Comparison of ENCODE assay signal across 31 mouse cellular contexts in the genomic region with DNA sequence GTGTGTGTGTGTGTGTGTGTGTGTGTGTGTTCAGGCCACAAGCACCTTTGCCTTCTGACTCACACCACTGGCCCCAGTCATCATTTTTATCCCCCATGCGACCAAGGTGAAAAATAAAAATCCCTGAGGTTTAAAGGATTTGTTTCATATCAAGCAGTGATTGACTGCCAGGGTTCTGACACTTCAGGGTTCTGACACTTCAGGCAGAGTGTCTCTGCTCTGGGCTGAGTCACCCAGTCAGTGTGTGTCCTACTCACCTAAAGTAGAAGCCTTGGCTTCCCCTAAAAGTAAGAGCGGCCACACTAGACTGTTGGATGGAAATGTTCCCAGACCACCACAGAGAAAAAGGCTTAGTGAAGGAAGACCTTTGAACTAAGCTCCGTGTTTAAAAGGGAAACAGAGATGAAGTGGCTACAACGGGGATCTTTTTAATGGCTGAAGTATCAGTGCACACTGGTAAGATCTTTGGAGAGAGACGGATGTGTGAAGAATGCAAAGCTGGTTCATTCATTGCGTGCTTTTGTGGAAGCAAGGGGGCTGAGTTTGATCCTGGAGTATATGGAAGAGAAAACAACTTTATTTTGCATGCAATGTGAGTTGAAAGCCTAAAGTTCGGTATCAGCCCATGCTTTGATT. TPM values are rescaled to one million over a fixed set of nuclear protein-coding genes. Genes with fewer than 3 reads are reported as not detected.
DNase-seq lines count a peak whose midpoint lies in the region; ATAC-seq and TF ChIP-seq lines count a peak whose summit lies in the region.
"Had no signal": no experiment of that assay in that cellular context is flagged by ENCODE, and none has a peak within 500 bp of the region (broad histone marks: within the 10 kb centered on the region; RNA-seq: fewer than 3 reads in every experiment).

No protein-coding gene starts in this region.

- no peak overlapping the region for H3K4me2 ChIP-seq in midbrain, embryonic 14.5 days (ENCODE audit: low read length)
- H3K4me2 ChIP-seq in midbrain, embryonic 13.5 days (replicated peaks): no peak overlapping the region
- H3K4me2 ChIP-seq in forebrain, embryonic 12.5 days: no peak overlapping the region
- no peak overlapping the region for H3K4me2 ChIP-seq in forebrain, postnatal 0 days (ENCODE audit: low read depth)
- H3K4me2 ChIP-seq: heart, embryonic 13.5 days; hindbrain, embryonic 15.5 days; kidney, embryonic 15.5 days; limb, embryonic 15.5 days; liver, embryonic 13.5 days; neural tube, embryonic 13.5 days had no signal

- no peaks in the 10 kb centered on the region for H3K9me3 ChIP-seq in midbrain, embryonic 14.5 days (ENCODE audit: control insufficient read depth, low read length)
- no peaks in the 10 kb centered on the region for H3K9me3 ChIP-seq in midbrain, embryonic 13.5 days
- H3K9me3 ChIP-seq in forebrain, embryonic 12.5 days: no peaks in the 10 kb centered on the region
- H3K9me3 ChIP-seq in forebrain, postnatal 0 days (ENCODE audit: low read length): no peaks in the 10 kb centered on the region
- H3K9me3 ChIP-seq: heart, embryonic 13.5 days; hindbrain, embryonic 15.5 days; kidney, embryonic 15.5 days; limb, embryonic 15.5 days; liver, embryonic 13.5 days; megakaryocyte, embryonic 14.5 days; neural tube, embryonic 13.5 days had no signal

- DNase-seq in embryo, embryonic 10.5 days (ENCODE audit: low spot score): peak; percentile 23
- DNase-seq in embryo, embryonic 10 days (ENCODE audit: low spot score): no peak
- DNase-seq in midbrain, embryonic 14.5 days: peak; percentile 26
- no peak for DNase-seq in forebrain, postnatal 0 days
- DNase-seq in urinary bladder, postnatal 36 days (ENCODE audit: low spot score in 2 of 2): no peak
- DNase-seq: B cell, adult 2 months; cerebellum, adult 11-12 months; cerebellum, adult 9-11 months; gastrocnemius, postnatal 36 days; heart, adult 2 months; heart, postnatal 10 days; kidney, adult 18-20 months; kidney, postnatal 36 days; left cerebral cortex, postnatal 4 days; liver, embryonic 13.5 days; lung, adult 18-20 months; lung, postnatal 4 days; thymus, adult 2 months; thymus, postnatal 36 days had no signal

- no peak for TF ChIP-seq CTCF in forebrain, postnatal 0 days (IDR thresholded peaks at IDR 0.05; ENCODE audit: low read depth)

- no peak overlapping the region for H3K27ac ChIP-seq in midbrain, embryonic 14.5 days (replicated peaks; ENCODE audit: low read depth, low read length)
- H3K27ac ChIP-seq in midbrain, embryonic 13.5 days: no peak overlapping the region
- H3K27ac ChIP-seq in forebrain, embryonic 12.5 days: no peak overlapping the region
- H3K27ac ChIP-seq in forebrain, postnatal 0 days (ENCODE audit: low read depth, low read length): no peak overlapping the region
- H3K27ac ChIP-seq: heart, adult 2 months; heart, embryonic 13.5 days; hindbrain, embryonic 15.5 days; kidney, embryonic 15.5 days; layer of hippocampus, adult 2 months; limb, embryonic 15.5 days; liver, embryonic 13.5 days; neural tube, embryonic 13.5 days had no signal

- 37% methylated on average over 7 of the region's 7 CpGs for WGBS in midbrain, embryonic 14.5 days
- WGBS in midbrain, embryonic 13.5 days: 30% methylated on average over 7 of the region's 7 CpGs
- 12% methylated on average over 7 of the region's 7 CpGs for WGBS in forebrain, embryonic 12.5 days
- WGBS in forebrain, postnatal 0 days: 16% methylated on average over 7 of the region's 7 CpGs

- H3K4me3 ChIP-seq in midbrain, embryonic 14.5 days (replicated peaks; ENCODE audit: low read depth, low read length): no peak overlapping the region
- no peak overlapping the region for H3K4me3 ChIP-seq in midbrain, embryonic 13.5 days (replicated peaks)
- no peak overlapping the region for H3K4me3 ChIP-seq in forebrain, embryonic 12.5 days (replicated peaks)
- no peak overlapping the region for H3K4me3 ChIP-seq in forebrain, postnatal 0 days (ENCODE audit: low read depth, low read length)
- H3K4me3 ChIP-seq: erythroblast, embryonic 14.5 days; heart, adult 2 months; heart, embryonic 13.5 days; hindbrain, embryonic 15.5 days; kidney, embryonic 15.5 days; layer of hippocampus, adult 2 months; limb, embryonic 15.5 days; liver, embryonic 13.5 days; megakaryocyte, embryonic 14.5 days; neural tube, embryonic 13.5 days had no signal

- H3K9ac ChIP-seq in midbrain, embryonic 14.5 days (replicated peaks; ENCODE audit: low read length): no peak overlapping the region
- H3K9ac ChIP-seq in midbrain, embryonic 13.5 days (replicated peaks): no peak overlapping the region
- H3K9ac ChIP-seq in forebrain, embryonic 12.5 days: no peak overlapping the region
- no peak overlapping the region for H3K9ac ChIP-seq in forebrain, postnatal 0 days
- H3K9ac ChIP-seq: heart, embryonic 13.5 days; hindbrain, embryonic 15.5 days; kidney, embryonic 15.5 days; limb, embryonic 15.5 days; liver, embryonic 13.5 days; neural tube, embryonic 13.5 days had no signal

- no peak for ATAC-seq in midbrain, embryonic 14.5 days (ENCODE audit: low FRiP score, low TSS enrichment)
- ATAC-seq in midbrain, embryonic 13.5 days: no peak
- ATAC-seq in forebrain, embryonic 12.5 days (ENCODE audit: low FRiP score): peak; percentile 24; the same call in 1 of the 2 replicates
- ATAC-seq in forebrain, postnatal 0 days: peak; percentile 27; the same call in 1 of the 2 replicates
- ATAC-seq: activated CD4-positive, CD25-positive, alpha-beta regulatory T cell, adult 4 months; lung, postnatal 0 days had no signal

- H3K27me3 ChIP-seq in midbrain, embryonic 14.5 days (ENCODE audit: control insufficient read depth, insufficient read depth, low read length): no peaks in the 10 kb centered on the region; the same call in 1 of the 2 replicates
- peaks cover 7% of the 10 kb centered on the region; the same call in 1 of the 2 replicates for H3K27me3 ChIP-seq in midbrain, embryonic 13.5 days
- peaks cover 12% of the 10 kb centered on the region; the same call in 1 of the 2 replicates for H3K27me3 ChIP-seq in forebrain, embryonic 12.5 days
- no peaks in the 10 kb centered on the region for H3K27me3 ChIP-seq in forebrain, postnatal 0 days (ENCODE audit: insufficient read depth, low read length)
- H3K27me3 ChIP-seq: heart, embryonic 13.5 days; hindbrain, embryonic 15.5 days; kidney, embryonic 15.5 days; neural tube, embryonic 13.5 days had no signal

- no peaks in the 10 kb centered on the region for H3K36me3 ChIP-seq in midbrain, embryonic 14.5 days (ENCODE audit: control insufficient read depth, insufficient read depth, low read length)
- H3K36me3 ChIP-seq in midbrain, embryonic 13.5 days: no peaks in the 10 kb centered on the region
- H3K36me3 ChIP-seq in forebrain, embryonic 12.5 days (replicated peaks): no peaks in the 10 kb centered on the region
- H3K36me3 ChIP-seq in forebrain, postnatal 0 days (ENCODE audit: insufficient read depth): no peaks in the 10 kb centered on the region
- H3K36me3 ChIP-seq: heart, embryonic 13.5 days; hindbrain, embryonic 15.5 days; kidney, embryonic 15.5 days; limb, embryonic 15.5 days; liver, embryonic 13.5 days; neural tube, embryonic 13.5 days had no signal

- H3K4me1 ChIP-seq in midbrain, embryonic 14.5 days (ENCODE audit: control insufficient read depth, insufficient read depth, low read length): no peaks in the 10 kb centered on the region
- H3K4me1 ChIP-seq in midbrain, embryonic 13.5 days (replicated peaks): peaks cover 18% of the 10 kb centered on the region
- H3K4me1 ChIP-seq in forebrain, embryonic 12.5 days: peaks cover 22% of the 10 kb centered on the region
- H3K4me1 ChIP-seq in forebrain, postnatal 0 days (ENCODE audit: insufficient read depth): peaks cover 6% of the 10 kb centered on the region; the same call in 1 of the 2 replicates
- H3K4me1 ChIP-seq: heart, embryonic 13.5 days; hindbrain, embryonic 15.5 days; kidney, embryonic 15.5 days; limb, embryonic 15.5 days; liver, embryonic 13.5 days had no signal

RNA-seq across cellular contexts. Expression of a gene that starts 11.0 kb away (rescaled TPM):
- polyA plus RNA-seq in midbrain, embryonic 14.5 days (2014; fragmentation: Nextera tagmentation; extraction: Ambion mirVana): 10.8 and 14.1 TPM in 2 replicates
- 7.5 and 8.0 TPM in 2 replicates for polyA plus RNA-seq in midbrain, embryonic 13.5 days (2015; fragmentation: Nextera tagmentation; extraction: Ambion mirVana)
- polyA plus RNA-seq in forebrain, embryonic 12.5 days (2016; fragmentation: Nextera tagmentation; extraction: Ambion mirVana): 8.3 and 9.4 TPM in 2 replicates
- total RNA-seq in forebrain, postnatal 0 days (2014; rRNA removed): 59.3 and 65.6 TPM in 2 replicates
- polyA plus RNA-seq in forebrain, postnatal 0 days (2015; fragmentation: Nextera tagmentation; extraction: Ambion mirVana): 9.6 and 9.8 TPM in 2 replicates

Comparison
In these comparisons a context has a peak if more than half of its experiments do, and no peak if none do; other contexts are left out.
1. DNase-seq: peak in embryo, embryonic 10.5 days (single experiment) and midbrain, embryonic 14.5 days (single experiment); none in embryo, embryonic 10 days (single experiment), forebrain, postnatal 0 days (single experiment) and urinary bladder, postnatal 36 days (0 of 2).
2. ATAC-seq: peak in forebrain, embryonic 12.5 days (single experiment) and forebrain, postnatal 0 days (single experiment); none in midbrain, embryonic 14.5 days (single experiment) and midbrain, embryonic 13.5 days (single experiment).